Mouse (Mus musculus) cortical plate, adult 2 months (tissue): ENCODE results near the gene Slc6a9.

ENCODE experiments used
- CTCF ChIP-seq: fragments of 200-500 bp; IDR thresholded peaks from 2 replicates; pipeline ENCODE4 v1.5.1; 2011; ENCODE audit warnings: mild to moderate bottlenecking, control low read depth, low read length; ENCODE audit not compliant: insufficient read depth; ENCODE audit errors: extremely low read depth
- POLR2A ChIP-seq: fragments of 200-500 bp; IDR thresholded peaks from 2 replicates; pipeline ENCODE4 v1.6.1; 2011; ENCODE audit warnings: mild to moderate bottlenecking, low read length, control low read depth; ENCODE audit not compliant: insufficient read depth; ENCODE audit errors: extremely low read depth

- TF ChIP-seq CTCF (no peak), POLR2A (no peak)
Observed at GRCm38 (mm10) chr4:117906196-117906595, 71.9 kb downstream of the Slc6a9 start.
